Mouse (Mus musculus): Measurements from ENCODE around the gene Gper1. TPM values are rescaled to one million over a fixed set of nuclear protein-coding genes. Genes with fewer than 3 reads are reported as not detected.

The Gper1 gene
- polyA plus RNA-seq, 1 experiment from 2014 or later, result 7.8 TPM

- no peak overlapping the region for H3K4me2 ChIP-seq (ENCODE audit: low read length)
- no peaks in the 10 kb centered on the region for H3K36me3 ChIP-seq (ENCODE audit: control insufficient read depth, insufficient read depth, low read length)
- H3K4me1 ChIP-seq (ENCODE audit: control insufficient read depth, insufficient read depth, low read depth, low read length), result peaks cover 8% of the 10 kb centered on the region
- 39% methylated on average over 5 of the region's 5 CpGs for WGBS
- ATAC-seq, result peak; percentile 78
- no peak overlapping the region for H3K9ac ChIP-seq (ENCODE audit: low read depth, low read length)
- H3K4me3 ChIP-seq (ENCODE audit: low read length), result no peak overlapping the region
- no peaks in the 10 kb centered on the region for H3K9me3 ChIP-seq (ENCODE audit: control insufficient read depth, low read length)
- no peaks in the 10 kb centered on the region for H3K27me3 ChIP-seq (replicated peaks; ENCODE audit: control insufficient read depth, insufficient read depth, low read length)
- no peak overlapping the region for H3K27ac ChIP-seq (ENCODE audit: low read depth, low read length)
Observed at GRCm38 (mm10) chr5:139397959-139398753, 24.8 kb upstream of the Gper1 start.

- Histone ChIP-seq H3K4me1 (ENCODE audit: control insufficient read depth, insufficient read depth, low read depth, low read length) (peaks cover 8% of the 10 kb centered on the region), H3K4me3 (ENCODE audit: low read length) (no peak overlapping the region), H3K9me3 (ENCODE audit: control insufficient read depth, low read length) (no peaks in the 10 kb centered on the region), H3K36me3 (ENCODE audit: control insufficient read depth, insufficient read depth, low read length) (no peaks in the 10 kb centered on the region), H3K4me2 (ENCODE audit: low read length) (no peak overlapping the region), H3K27me3 (replicated peaks; ENCODE audit: control insufficient read depth, insufficient read depth, low read length) (no peaks in the 10 kb centered on the region), H3K27ac (ENCODE audit: low read depth, low read length) (no peak overlapping the region), H3K9ac (ENCODE audit: low read depth, low read length) (no peak overlapping the region)
- ATAC-seq, result no peak; the same call in 1 of the 2 replicates
- 87% methylated on average over 5 of the region's 5 CpGs for WGBS
Observed at GRCm38 (mm10) chr5:139398786-139399185, 24.2 kb upstream of the Gper1 start.

GRCm38 (mm10) chr5:139399991-139400390, 23.0 kb upstream of the Gper1 start:
- H3K4me3 ChIP-seq (ENCODE audit: low read length), result no peak overlapping the region
- WGBS, result 78% methylated on average over 14 of the region's 14 CpGs
- ATAC-seq, result no peak

GRCm38 (mm10) chr5:139402106-139402505, 20.8 kb upstream of the Gper1 start:
- WGBS, result 93% methylated on average over 2 of the region's 2 CpGs
- no peak for ATAC-seq
- H3K9me3 ChIP-seq (ENCODE audit: control insufficient read depth, low read length), result no peaks in the 10 kb centered on the region
- no peak overlapping the region for H3K27ac ChIP-seq (ENCODE audit: low read depth, low read length)
- no peak overlapping the region for H3K4me3 ChIP-seq (ENCODE audit: low read length)
- H3K27me3 ChIP-seq (replicated peaks; ENCODE audit: control insufficient read depth, insufficient read depth, low read length), result no peaks in the 10 kb centered on the region
- H3K9ac ChIP-seq (ENCODE audit: low read depth, low read length), result no peak overlapping the region
- H3K36me3 ChIP-seq (ENCODE audit: control insufficient read depth, insufficient read depth, low read length), result no peaks in the 10 kb centered on the region
- no peak overlapping the region for H3K4me2 ChIP-seq (ENCODE audit: low read length)
- peaks cover 9% of the 10 kb centered on the region for H3K4me1 ChIP-seq (ENCODE audit: control insufficient read depth, insufficient read depth, low read depth, low read length)

More at GRCm38 (mm10) chr5:139399991-139400390, 23.0 kb upstream of the Gper1 start:
- Histone ChIP-seq H3K27ac (ENCODE audit: low read depth, low read length) (no peak overlapping the region), H3K9me3 (ENCODE audit: control insufficient read depth, low read length) (no peaks in the 10 kb centered on the region), H3K27me3 (replicated peaks; ENCODE audit: control insufficient read depth, insufficient read depth, low read length) (no peaks in the 10 kb centered on the region), H3K36me3 (ENCODE audit: control insufficient read depth, insufficient read depth, low read length) (no peaks in the 10 kb centered on the region), H3K4me1 (ENCODE audit: control insufficient read depth, insufficient read depth, low read depth, low read length) (peaks cover 8% of the 10 kb centered on the region), H3K4me2 (ENCODE audit: low read length) (no peak overlapping the region), H3K9ac (ENCODE audit: low read depth, low read length) (no peak overlapping the region)

- no peak overlapping the region for H3K9ac ChIP-seq (ENCODE audit: low read depth, low read length)
- H3K27ac ChIP-seq (ENCODE audit: low read depth, low read length), result no peak overlapping the region
- no peaks in the 10 kb centered on the region for H3K36me3 ChIP-seq (ENCODE audit: control insufficient read depth, insufficient read depth, low read length)
- ATAC-seq, result no peak
- no peak overlapping the region for H3K4me3 ChIP-seq (ENCODE audit: low read length)
- H3K4me2 ChIP-seq (ENCODE audit: low read length), result no peak overlapping the region
- H3K4me1 ChIP-seq (ENCODE audit: control insufficient read depth, insufficient read depth, low read depth, low read length), result peaks cover 6% of the 10 kb centered on the region
- H3K27me3 ChIP-seq (replicated peaks; ENCODE audit: control insufficient read depth, insufficient read depth, low read length), result no peaks in the 10 kb centered on the region
- 87% methylated on average over 8 of the region's 8 CpGs for WGBS
- no peaks in the 10 kb centered on the region for H3K9me3 ChIP-seq (ENCODE audit: control insufficient read depth, low read length)
Observed at GRCm38 (mm10) chr5:139403692-139404260, 19.2 kb upstream of the Gper1 start.

GRCm38 (mm10) chr5:139404801-139405401, 18.1 kb upstream of the Gper1 start, which contains the start of gene C130050O18Rik:
TSS of gene C130050O18Rik (plus strand) at chr5:139405280.
- no peak within 1 kb of the TSS for H3K9ac ChIP-seq (ENCODE audit: low read depth, low read length)
- H3K9me3 ChIP-seq (ENCODE audit: control insufficient read depth, low read length), result no peaks in the 10 kb centered on the region
- no peak within 1 kb of the TSS for H3K27ac ChIP-seq (ENCODE audit: low read depth, low read length)
- ATAC-seq, result no peak
- no peaks in the 10 kb centered on the region for H3K27me3 ChIP-seq (replicated peaks; ENCODE audit: control insufficient read depth, insufficient read depth, low read length)
- H3K4me2 ChIP-seq (ENCODE audit: low read length), result no peak within 1 kb of the TSS
- no peaks in the 10 kb centered on the region for H3K36me3 ChIP-seq (ENCODE audit: control insufficient read depth, insufficient read depth, low read length)
- no peak within 1 kb of the TSS for H3K4me3 ChIP-seq (ENCODE audit: low read length)
- WGBS, result 81% methylated on average over 6 of the region's 6 CpGs
- H3K4me1 ChIP-seq (ENCODE audit: control insufficient read depth, insufficient read depth, low read depth, low read length), result peaks cover 5% of the 10 kb centered on the region

GRCm38 (mm10) chr5:139405478-139405877, 17.5 kb upstream of the Gper1 start:
- Histone ChIP-seq H3K4me1 (ENCODE audit: control insufficient read depth, insufficient read depth, low read depth, low read length) (peaks cover 5% of the 10 kb centered on the region), H3K27me3 (replicated peaks; ENCODE audit: control insufficient read depth, insufficient read depth, low read length) (no peaks in the 10 kb centered on the region), H3K9me3 (ENCODE audit: control insufficient read depth, low read length) (no peaks in the 10 kb centered on the region), H3K27ac (ENCODE audit: low read depth, low read length) (no peak overlapping the region), H3K4me3 (ENCODE audit: low read length) (no peak overlapping the region), H3K36me3 (ENCODE audit: control insufficient read depth, insufficient read depth, low read length) (no peaks in the 10 kb centered on the region), H3K9ac (ENCODE audit: low read depth, low read length) (no peak overlapping the region), H3K4me2 (ENCODE audit: low read length) (no peak overlapping the region)
- no peak for ATAC-seq
- 74% methylated on average over 7 of the region's 7 CpGs for WGBS

- Histone ChIP-seq H3K27ac (ENCODE audit: low read depth, low read length) (no peak overlapping the region), H3K4me1 (ENCODE audit: control insufficient read depth, insufficient read depth, low read depth, low read length) (peaks cover 5% of the 10 kb centered on the region), H3K27me3 (replicated peaks; ENCODE audit: control insufficient read depth, insufficient read depth, low read length) (no peaks in the 10 kb centered on the region), H3K36me3 (ENCODE audit: control insufficient read depth, insufficient read depth, low read length) (no peaks in the 10 kb centered on the region), H3K9me3 (ENCODE audit: control insufficient read depth, low read length) (no peaks in the 10 kb centered on the region), H3K4me2 (ENCODE audit: low read length) (no peak overlapping the region), H3K9ac (ENCODE audit: low read depth, low read length) (no peak overlapping the region), H3K4me3 (ENCODE audit: low read length) (no peak overlapping the region)
- WGBS, result 59% methylated on average over 3 of the region's 3 CpGs
- no peak for ATAC-seq
Observed at GRCm38 (mm10) chr5:139405953-139406352, 17.0 kb upstream of the Gper1 start.

All from hindbrain, embryonic 16.5 days (tissue).